Mouse (Mus musculus): ENCODE measurements around the gene Pp2d1.
A peak's percentile ranks its signal among the peaks of the same experiment; 100 is the strongest.
"Not testable (repeated sequence)": the region's sequence is repeated elsewhere in the genome, so short reads cannot be mapped to it uniquely, and the experiment has no call there.

Gene Pp2d1

GRCm38 (mm10) chr17:53539351-53539750 is at the start of gene Pp2d1:
Pp2d1 (minus strand) TSS chr17:53539451.
- not testable (repeated sequence) for DNase-seq (ENCODE audit: extremely low read depth, insufficient read length, low spot score)

- DNase-seq (ENCODE audit: extremely low read depth, insufficient read length, low spot score), result no peak
Observed at GRCm38 (mm10) chr17:53588097-53588855, 49.0 kb upstream of the Pp2d1 start.

- peak; percentile 71 for DNase-seq (ENCODE audit: extremely low read depth, insufficient read length, low spot score)
Observed at GRCm38 (mm10) chr17:53587074-53587851, 48.0 kb upstream of the Pp2d1 start.

DNA sequence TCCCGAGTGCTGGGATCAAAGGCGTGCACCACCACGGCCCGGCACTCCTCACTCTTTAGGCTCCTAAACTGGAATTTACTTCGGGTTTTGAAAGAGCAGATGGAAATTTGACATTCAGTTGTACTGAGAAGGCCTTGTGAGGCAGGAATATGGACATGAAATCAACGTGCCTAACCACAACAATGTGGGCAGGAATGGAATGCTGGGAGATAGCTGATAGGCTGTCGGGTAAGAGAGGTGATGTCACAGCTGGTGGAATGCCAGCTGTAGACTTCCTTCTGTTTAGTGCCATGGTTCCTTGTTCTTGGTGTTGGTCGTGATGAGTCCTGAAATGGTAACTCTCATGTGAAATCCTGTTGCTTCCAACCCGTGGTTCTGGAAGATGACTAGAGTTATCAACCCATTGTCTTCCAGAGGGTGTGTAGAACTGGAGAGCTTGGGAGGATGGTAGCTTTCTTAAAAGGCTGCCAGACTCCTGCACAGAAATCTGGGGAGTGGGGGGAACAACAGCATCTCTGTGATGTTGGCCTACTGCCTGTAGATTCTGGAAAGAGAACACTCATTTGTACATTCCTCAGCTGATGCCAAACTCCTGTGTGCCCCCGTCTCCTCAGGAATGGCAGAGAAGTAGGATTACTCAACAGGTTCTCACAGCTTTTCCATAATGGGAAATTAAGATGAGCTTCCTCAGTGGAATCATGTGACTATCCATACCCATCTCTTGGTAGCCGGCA is 44.8 kb upstream of the Pp2d1 start:
- peak; percentile 49 for DNase-seq (ENCODE audit: extremely low read depth, insufficient read length, low spot score)

GRCm38 (mm10) chr17:53582805-53583204 is 43.6 kb upstream of the Pp2d1 start:
- no peak for DNase-seq (ENCODE audit: extremely low read depth, insufficient read length, low spot score)

DNA sequence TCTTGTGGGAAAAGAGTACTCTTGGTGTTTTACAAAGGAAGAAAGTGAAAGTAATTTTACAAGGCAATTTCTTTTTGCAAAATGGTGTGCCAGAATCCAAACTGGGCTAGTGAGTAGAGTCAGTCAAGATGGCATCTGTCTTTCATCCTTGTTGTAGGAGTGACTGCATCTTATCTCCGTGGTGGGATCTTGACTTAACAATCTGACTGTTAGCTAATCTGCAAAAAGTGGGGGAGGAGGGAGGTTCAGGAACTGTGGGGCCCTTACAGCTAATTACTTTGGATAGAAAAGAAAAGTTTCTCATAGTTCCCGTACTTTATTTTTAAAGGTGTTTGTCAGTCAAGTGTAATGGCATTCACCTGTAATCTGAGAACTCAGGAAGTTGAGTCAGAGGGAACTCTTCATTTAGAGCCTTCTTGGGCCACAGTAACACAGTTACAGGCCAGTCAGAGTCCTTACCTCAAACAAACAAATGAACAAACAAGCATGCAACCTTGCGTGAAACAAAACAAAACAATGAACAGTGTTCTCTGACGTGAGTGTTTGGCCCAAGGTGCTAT is 42.9 kb upstream of the Pp2d1 start:
- DNase-seq (ENCODE audit: extremely low read depth, insufficient read length, low spot score), result no peak

DNA sequence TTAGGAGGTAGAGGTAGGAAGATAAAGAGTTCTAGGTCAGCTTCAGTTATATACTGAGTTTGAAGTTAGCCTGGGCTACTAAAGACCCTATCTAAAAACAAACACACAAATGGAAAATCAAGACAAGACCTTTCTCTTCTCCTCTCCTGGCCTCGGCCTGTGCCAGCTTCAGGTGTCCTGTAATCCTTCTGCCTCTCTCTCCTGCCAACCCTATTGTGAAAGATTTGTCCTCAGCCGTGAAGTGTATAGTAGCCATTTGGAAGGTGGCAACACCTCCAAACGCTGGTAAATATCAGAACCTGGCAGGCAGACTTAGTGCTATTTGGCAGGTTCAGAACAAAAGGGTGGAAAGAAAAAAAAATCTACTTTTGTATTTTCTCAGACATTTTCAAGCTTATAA is 41.0 kb upstream of the Pp2d1 start:
- no peak for DNase-seq (ENCODE audit: extremely low read depth, insufficient read length, low spot score)

- DNase-seq (ENCODE audit: extremely low read depth, insufficient read length, low spot score), result no peak
Observed at GRCm38 (mm10) chr17:53579612-53580011, 40.4 kb upstream of the Pp2d1 start.

GRCm38 (mm10) chr17:53578776-53579175 is 39.5 kb upstream of the Pp2d1 start:
- no peak for DNase-seq (ENCODE audit: extremely low read depth, insufficient read length, low spot score)

GRCm38 (mm10) chr17:53578249-53578648 is 39.0 kb upstream of the Pp2d1 start:
- no peak for DNase-seq (ENCODE audit: extremely low read depth, insufficient read length, low spot score)

DNA sequence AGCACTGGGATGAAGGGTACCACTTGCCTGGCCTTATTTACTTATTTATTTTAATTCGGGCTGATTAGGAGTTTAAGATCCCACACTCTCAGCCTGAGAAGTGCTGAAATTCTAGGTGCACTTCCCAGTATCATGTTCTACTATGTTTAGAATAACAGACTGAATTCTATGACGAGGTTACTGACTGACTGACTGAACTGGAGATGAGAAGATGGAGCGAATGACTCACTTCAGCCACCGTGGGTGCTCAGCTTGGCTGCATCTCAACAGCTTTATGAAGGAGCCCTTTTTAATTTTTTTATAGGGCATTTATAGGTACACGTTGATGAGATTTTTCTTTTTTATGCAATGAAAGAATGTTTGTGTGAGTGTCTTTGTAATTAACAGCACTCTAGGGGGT is 38.5 kb upstream of the Pp2d1 start:
- DNase-seq (ENCODE audit: extremely low read depth, insufficient read length, low spot score), result peak; percentile 35

DNA sequence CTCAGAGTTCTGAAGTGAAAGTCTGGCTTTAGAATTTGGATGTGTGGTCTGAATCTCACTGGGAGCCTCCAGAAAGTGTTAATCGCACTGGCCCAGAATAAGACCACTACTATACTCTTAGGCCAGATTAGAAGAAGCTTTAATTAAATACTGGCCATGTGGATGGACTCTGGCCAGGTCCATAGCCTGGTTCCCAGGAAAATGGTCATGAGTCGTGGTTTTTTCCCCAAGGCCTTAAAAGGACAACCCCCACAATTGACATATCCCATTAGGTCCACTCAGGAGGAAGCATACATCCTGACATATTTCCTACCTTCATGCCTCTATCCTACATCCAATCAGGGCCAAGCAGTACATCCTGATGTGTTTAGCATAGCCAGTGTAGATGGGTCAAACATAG is 37.9 kb upstream of the Pp2d1 start:
- DNase-seq (ENCODE audit: extremely low read depth, insufficient read length, low spot score), result no peak

- no peak for DNase-seq (ENCODE audit: extremely low read depth, insufficient read length, low spot score)
Observed at GRCm38 (mm10) chr17:53573019-53573556, 33.8 kb upstream of the Pp2d1 start.

- DNase-seq (ENCODE audit: extremely low read depth, insufficient read length, low spot score), result not testable (repeated sequence)
Observed at GRCm38 (mm10) chr17:53570932-53571331, 31.7 kb upstream of the Pp2d1 start.

DNA sequence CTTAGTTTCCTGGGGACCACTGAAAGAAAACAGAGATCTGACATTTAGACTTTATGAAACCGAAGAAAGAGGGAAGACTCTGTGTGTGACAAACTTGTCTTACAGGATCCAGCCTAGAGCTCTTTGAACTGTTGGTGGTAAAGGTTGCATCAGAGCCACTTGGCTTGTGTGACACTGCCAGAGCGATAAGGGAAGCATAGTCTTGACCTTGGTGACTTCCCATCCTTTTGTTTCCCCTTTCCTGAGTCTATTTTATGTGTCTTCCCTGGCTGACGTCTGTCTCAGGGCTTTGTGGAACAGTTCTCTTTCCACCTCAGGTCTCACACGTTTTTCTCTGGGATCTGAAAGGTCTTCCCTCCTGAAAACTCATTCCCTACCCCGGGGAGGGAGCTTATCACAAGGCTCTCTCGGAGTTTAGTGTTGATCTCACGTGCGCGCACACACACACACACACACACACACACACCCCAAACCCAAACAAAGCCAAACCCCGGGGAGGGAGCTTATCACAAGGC is 31.2 kb upstream of the Pp2d1 start:
- DNase-seq (ENCODE audit: extremely low read depth, insufficient read length, low spot score), result no peak

DNA sequence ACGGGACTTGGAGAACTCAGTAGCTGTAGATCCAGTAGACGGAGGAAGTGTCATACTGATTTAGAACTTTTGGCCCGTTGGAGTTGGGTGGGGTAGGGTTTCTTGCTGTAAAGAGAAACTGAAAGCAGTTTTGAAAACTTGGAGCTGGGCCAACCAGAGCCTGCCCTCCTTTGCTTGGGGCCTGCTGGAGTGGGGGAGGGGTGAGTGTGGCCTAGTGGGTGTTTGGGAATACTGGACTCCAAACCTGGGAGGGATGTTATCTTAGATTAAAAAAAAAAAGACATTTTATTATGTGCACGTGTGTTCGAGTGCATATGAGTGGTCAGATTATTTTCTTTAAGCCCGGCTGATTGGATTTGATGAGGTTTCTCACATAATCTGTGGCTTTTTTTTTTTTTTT is 30.6 kb upstream of the Pp2d1 start:
- peak; percentile 52 for DNase-seq (ENCODE audit: extremely low read depth, insufficient read length, low spot score)

- DNase-seq (ENCODE audit: extremely low read depth, insufficient read length, low spot score), result no peak
Observed at GRCm38 (mm10) chr17:53568734-53569386, 29.6 kb upstream of the Pp2d1 start.

DNA sequence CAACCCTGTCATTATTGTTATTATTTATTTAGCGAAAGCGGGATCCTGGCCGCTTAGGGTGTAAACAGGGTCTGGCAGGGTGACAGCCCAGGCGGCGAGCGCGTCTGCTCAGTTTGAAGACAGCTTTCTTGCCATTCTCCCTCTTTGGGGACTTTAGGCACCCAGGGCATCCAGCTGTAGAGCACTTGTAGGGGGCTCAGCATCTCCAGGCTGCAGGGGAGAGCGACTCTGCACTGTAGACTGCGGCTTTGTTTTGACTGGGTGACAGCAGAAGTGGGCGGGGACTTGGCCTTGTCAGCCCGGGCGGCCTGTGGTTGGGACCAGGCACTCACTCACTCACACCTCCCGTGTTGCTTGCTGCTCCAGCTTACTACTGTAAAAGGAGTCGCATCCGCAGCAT is 28.9 kb upstream of the Pp2d1 start:
- peak; percentile 81 for DNase-seq (ENCODE audit: extremely low read depth, insufficient read length, low spot score)

DNA sequence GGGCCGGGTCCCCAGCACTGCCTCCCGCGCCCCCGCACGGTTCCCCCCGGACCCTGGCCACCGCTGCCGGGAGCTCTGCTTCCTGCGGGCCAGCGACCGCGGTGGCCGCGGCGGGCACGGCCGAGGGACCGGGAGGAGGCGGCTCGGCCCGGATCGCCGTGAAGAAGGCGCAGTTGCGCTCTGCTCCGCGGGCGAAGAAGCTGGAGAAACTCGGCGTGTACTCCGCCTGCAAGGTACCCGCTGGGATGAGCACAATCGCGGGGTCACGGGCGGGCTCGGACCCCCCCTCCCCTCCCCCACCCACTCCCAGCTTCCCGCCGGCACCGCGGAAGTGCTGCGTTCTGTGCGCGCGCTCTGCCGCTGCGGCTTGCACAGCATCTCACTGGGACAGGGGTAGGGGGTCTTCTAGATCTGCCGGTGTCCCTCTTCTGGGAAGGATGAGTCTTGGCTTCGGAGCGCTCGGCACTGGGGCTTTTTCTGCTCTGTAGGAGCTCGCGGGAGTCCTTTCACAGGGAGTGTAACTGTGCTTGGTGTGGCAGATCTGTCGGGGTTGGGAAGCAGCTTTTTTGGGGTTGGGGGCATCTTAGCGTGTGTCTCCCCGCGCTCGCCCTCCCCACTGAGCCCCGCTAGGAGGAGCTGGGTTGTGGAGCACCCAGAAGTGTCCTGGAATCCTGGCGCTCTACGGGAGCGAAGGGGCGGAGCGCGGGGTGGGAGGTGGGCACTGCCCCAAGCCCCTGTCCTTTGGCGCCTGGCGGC is 28.3 kb upstream of the Pp2d1 start:
- DNase-seq (ENCODE audit: extremely low read depth, insufficient read length, low spot score), result peak; percentile 69

All from 3134 (cell line).